Mouse (Mus musculus): ENCODE data around the gene Casp4.

Casp4 gene

DNA sequence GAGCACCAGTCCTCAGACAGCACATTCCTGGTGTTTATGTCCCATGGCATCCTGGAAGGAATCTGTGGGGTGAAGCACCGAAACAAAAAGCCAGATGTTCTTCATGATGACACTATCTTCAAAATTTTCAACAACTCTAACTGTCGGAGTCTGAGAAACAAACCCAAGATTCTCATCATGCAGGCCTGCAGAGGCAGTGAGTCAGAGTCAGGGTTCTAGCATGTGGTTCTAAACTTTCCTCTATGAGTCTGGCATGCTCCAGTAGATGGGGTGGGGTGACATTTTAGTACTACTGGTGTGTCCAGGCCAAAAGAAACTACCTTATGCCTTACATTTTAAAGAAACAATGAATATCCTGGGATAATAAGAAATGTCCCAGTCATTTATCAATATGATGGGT is 45.0 kb downstream of the Casp4 start:
- in situ Hi-C loops (cut with MboI; ENCODE audit: low pct_unique_long_range_greater_than_20kb in 1 of 2, low sequenced_read_pairs in 2 of 2, unreplicated experiment in 1 of 2): no loop called here

DNA sequence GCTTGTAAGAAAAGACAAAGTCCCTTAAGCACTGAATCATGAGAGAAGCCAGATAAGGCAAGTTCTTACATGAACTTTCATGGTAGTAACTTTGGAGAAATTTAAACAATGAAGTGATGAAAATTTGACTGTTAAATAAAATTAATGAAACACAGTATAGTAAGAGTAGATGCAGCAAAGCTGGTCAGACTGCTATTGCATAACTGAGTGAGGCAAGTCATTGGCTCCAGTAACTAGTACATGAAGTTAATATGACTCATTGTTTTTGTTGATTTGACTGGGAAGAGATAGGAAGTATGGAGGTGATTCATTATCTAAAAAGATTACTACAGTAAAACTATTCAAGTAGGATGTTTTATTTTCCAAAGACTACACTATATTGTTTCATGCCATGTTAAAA is 48.2 kb downstream of the Casp4 start:
- in situ Hi-C loops (cut with MboI; ENCODE audit: low pct_unique_long_range_greater_than_20kb in 1 of 2, low sequenced_read_pairs in 2 of 2, unreplicated experiment in 1 of 2): no loop called here
